Mouse (Mus musculus) MEL (cell line): ENCODE measurements around the gene Cox20. TPM values are rescaled to one million over a fixed set of nuclear protein-coding genes. Genes with fewer than 3 reads are reported as not detected.

Experiments
- DNase-seq: peaks from one replicate; pipeline ENCODE4 v3.0.0; 2011; ENCODE audit warnings: low read depth, low spot score
- H3K27ac ChIP-seq: 2 replicates; pipeline ENCODE4 v1.5.1; 2012; ENCODE audit warnings: low read depth, mild to moderate bottlenecking, control low read depth, low read length, moderate library complexity; ENCODE audit not compliant: control insufficient read depth
- H3K27me3 ChIP-seq, 2 experiments: fragments of 150-350 bp in 1 of 2; sonication (generic) in 1 of 2; 2 replicates each; pipeline ENCODE4 v1.6.1; 2012; ENCODE audit warnings: low read length in 2 of 2, mild to moderate bottlenecking in 2 of 2, improper control_type of control experiment in 1 of 2, moderate library complexity in 1 of 2; ENCODE audit not compliant: insufficient read depth in 2 of 2, control insufficient read depth in 1 of 2
- H3K36me3 ChIP-seq, 2 experiments: 2 replicates each; pipeline ENCODE4 v1.6.1; 2012 to 2014; ENCODE audit warnings: low read length in 2 of 2, improper control_type of control experiment in 1 of 2, inconsistent platforms in 1 of 2, mild to moderate bottlenecking in 1 of 2; ENCODE audit not compliant: insufficient read depth in 2 of 2, control insufficient read depth in 1 of 2
- H3K4me1 ChIP-seq, 2 experiments: fragments of 150-350 bp in 1 of 2; sonication (generic) in 1 of 2; 2 replicates each; pipeline ENCODE4 v1.6.1; 2012; ENCODE audit warnings: low read length in 2 of 2, improper control_type of control experiment in 1 of 2, mild to moderate bottlenecking in 1 of 2; ENCODE audit not compliant: insufficient read depth in 2 of 2, control insufficient read depth in 1 of 2
- H3K4me3 ChIP-seq, 2 experiments: fragments of 150-350 bp in 1 of 2; sonication (generic) in 1 of 2; 2 replicates each; pipeline ENCODE4 v1.5.1; 2012; ENCODE audit warnings: low read depth in 2 of 2, low read length in 2 of 2, mild to moderate bottlenecking in 2 of 2, moderate library complexity in 2 of 2, control low read depth in 1 of 2, improper control_type of control experiment in 1 of 2; ENCODE audit not compliant: control insufficient read depth in 1 of 2, insufficient read depth in 1 of 2
- H3K79me2 ChIP-seq: 2 replicates; pipeline ENCODE4 v1.6.1; 2012; ENCODE audit warnings: mild to moderate bottlenecking, low read length, moderate library complexity; ENCODE audit not compliant: control insufficient read depth, poor library complexity, insufficient read depth
- H3K9ac ChIP-seq: 2 replicates; pipeline ENCODE4 v1.6.1; 2012; ENCODE audit warnings: low read depth, mild to moderate bottlenecking, control low read depth, low read length, moderate library complexity; ENCODE audit not compliant: control insufficient read depth, poor library complexity, severe bottlenecking
- H3K9me3 ChIP-seq: fragments of 150-350 bp; sonication (generic); replicated peaks from 2 replicates; pipeline ENCODE4 v1.6.1; 2012; ENCODE audit warnings: mild to moderate bottlenecking, low read length, improper control_type of control experiment, moderate library complexity; ENCODE audit not compliant: insufficient read depth
- CHD1 ChIP-seq: IDR thresholded peaks from 2 replicates; pipeline ENCODE4 v1.6.1; 2012; ENCODE audit warnings: low read depth, mild to moderate bottlenecking, inconsistent platforms, low read length, improper control_type of control experiment
- CHD2 ChIP-seq: IDR thresholded peaks from 2 replicates; pipeline ENCODE4 v1.6.1; 2011; ENCODE audit warnings: low read length, improper control_type of control experiment
- CTCF ChIP-seq, 3 experiments: IDR thresholded peaks in 2 of 3; conservative IDR thresholded peaks in 1 of 3; 2 replicates each; pipeline ENCODE4 v1.5.1; 2011 to 2012; ENCODE audit warnings: low read length in 3 of 3, low read depth in 2 of 3, mild to moderate bottlenecking in 2 of 3, improper control_type of control experiment in 1 of 3, inconsistent platforms in 1 of 3, mixed read lengths in 1 of 3, moderate library complexity in 1 of 3; ENCODE audit not compliant: control insufficient read depth in 1 of 3, insufficient read depth in 1 of 3, poor library complexity in 1 of 3, severe bottlenecking in 1 of 3
- E2F4 ChIP-seq: IDR thresholded peaks from 2 replicates; pipeline ENCODE4 v1.6.1; 2011; ENCODE audit warnings: low read depth, low read length, improper control_type of control experiment, borderline replicate concordance
- ELF1 ChIP-seq: IDR thresholded peaks from 2 replicates; pipeline ENCODE4 v1.6.1; 2014; ENCODE audit warnings: low read depth, mild to moderate bottlenecking, inconsistent platforms, low read length, improper control_type of control experiment, moderate library complexity
- EP300 ChIP-seq, 2 experiments: IDR thresholded peaks; 2 replicates each; pipeline ENCODE4 v1.6.1; 2011; ENCODE audit warnings: improper control_type of control experiment in 2 of 2, low read length in 2 of 2, low read depth in 1 of 2, mild to moderate bottlenecking in 1 of 2
- ETS1 ChIP-seq: IDR thresholded peaks from 2 replicates; pipeline ENCODE4 v1.6.1; 2012; ENCODE audit warnings: low read depth, mild to moderate bottlenecking, inconsistent platforms, low read length, improper control_type of control experiment, moderate library complexity
- KAT2A ChIP-seq: conservative IDR thresholded peaks from 2 replicates; pipeline ENCODE4 v1.6.1; 2012; ENCODE audit warnings: low read depth, low read length, improper control_type of control experiment, inconsistent platforms
- MAFK ChIP-seq: IDR thresholded peaks from 2 replicates; pipeline ENCODE4 v1.6.1; 2011; ENCODE audit warnings: low read depth, mild to moderate bottlenecking, low read length, improper control_type of control experiment, borderline replicate concordance
- MAZ ChIP-seq: IDR thresholded peaks from 2 replicates; pipeline ENCODE4 v1.6.1; 2012; ENCODE audit warnings: low read depth, mild to moderate bottlenecking, inconsistent platforms, low read length, improper control_type of control experiment
- MXI1 ChIP-seq: IDR thresholded peaks from 2 replicates; pipeline ENCODE4 v1.6.1; 2011; ENCODE audit warnings: mild to moderate bottlenecking, low read depth, low read length, improper control_type of control experiment
- MYB ChIP-seq: IDR thresholded peaks from 2 replicates; pipeline ENCODE4 v1.6.1; 2011; ENCODE audit warnings: mild to moderate bottlenecking, low read depth, low read length, improper control_type of control experiment
- MYC ChIP-seq: IDR thresholded peaks from 2 replicates; pipeline ENCODE4 v1.6.1; 2011; ENCODE audit warnings: low read depth, mild to moderate bottlenecking, low read length, improper control_type of control experiment, moderate library complexity
- NELFE ChIP-seq: IDR thresholded peaks from 2 replicates; pipeline ENCODE4 v1.6.1; 2011; ENCODE audit warnings: low read depth, low read length, improper control_type of control experiment
- NRF1 ChIP-seq: IDR thresholded peaks from 2 replicates; pipeline ENCODE4 v1.6.1; 2014; ENCODE audit warnings: low read depth, mild to moderate bottlenecking, inconsistent platforms, low read length, improper control_type of control experiment, moderate library complexity; ENCODE audit not compliant: poor library complexity, insufficient read depth, severe bottlenecking
- POLR2A ChIP-seq, 2 experiments: IDR thresholded peaks; 2 replicates each; pipeline ENCODE4 v1.6.1; 2011 to 2012; ENCODE audit warnings: low read length in 2 of 2, mild to moderate bottlenecking in 2 of 2, control low read depth in 1 of 2, improper control_type of control experiment in 1 of 2, low read depth in 1 of 2, moderate library complexity in 1 of 2; ENCODE audit not compliant: control insufficient read depth in 1 of 2, insufficient read depth in 1 of 2, poor library complexity in 1 of 2
- POLR2AphosphoS2 ChIP-seq: IDR thresholded peaks from 2 replicates; pipeline ENCODE4 v1.6.1; 2011; ENCODE audit warnings: low read length, improper control_type of control experiment
- SIN3A ChIP-seq: IDR thresholded peaks from 2 replicates; pipeline ENCODE4 v1.6.1; 2012; ENCODE audit warnings: low read length, improper control_type of control experiment, inconsistent platforms
- TBP ChIP-seq: IDR thresholded peaks from 2 replicates; pipeline ENCODE4 v1.8.0; 2011; ENCODE audit warnings: low read depth, low read length, improper control_type of control experiment
- TCF12 ChIP-seq: IDR thresholded peaks from 2 replicates; pipeline ENCODE4 v1.6.1; 2014; ENCODE audit warnings: low read depth, mild to moderate bottlenecking, inconsistent platforms, low read length, improper control_type of control experiment, moderate library complexity
- ZNF384 ChIP-seq: IDR thresholded peaks from 2 replicates; pipeline ENCODE4 v1.6.1; 2012; ENCODE audit warnings: low read depth, mild to moderate bottlenecking, inconsistent platforms, low read length, improper control_type of control experiment
- polyA plus RNA-seq, 2 experiments: library from polyadenylated mRNA; stranded (reverse) in 1 of 2; unstranded in 1 of 2; fragments of >175 nt in 1 of 2; fragments of >200 nt in 1 of 2; gene quantifications; 2 replicates each; pipeline versions ENCODE4 v1.2.1 to v1.2.4; 2012; ENCODE audit warnings: low replicate concordance in 2 of 2, low read depth in 1 of 2; ENCODE audit not compliant: insufficient read length in 2 of 2, insufficient read depth in 1 of 2, missing spikeins in 1 of 2
- total RNA-seq: library from RNA; depleted of rRNA; stranded (reverse); fragments of 300-350 nt; gene quantifications from 2 replicates; pipeline ENCODE4 v1.2.3, GENCODE M21; 2012; rRNA removed

The Cox20 gene
- total and polyA plus RNA-seq, 3 experiments, result 24.3 to 27.3 TPM; not detected in 1

GRCm38 (mm10) chr1:178368548-178369271 is 49.8 kb downstream of the Cox20 start (continued):
- TF ChIP-seq NRF1 (peak; percentile 75), SIN3A (peak; percentile 85), MAZ (peak; percentile 79; the same call in 1 of the 2 replicates), CHD1 (peak; percentile 49; the same call in 1 of the 2 replicates)

DNA sequence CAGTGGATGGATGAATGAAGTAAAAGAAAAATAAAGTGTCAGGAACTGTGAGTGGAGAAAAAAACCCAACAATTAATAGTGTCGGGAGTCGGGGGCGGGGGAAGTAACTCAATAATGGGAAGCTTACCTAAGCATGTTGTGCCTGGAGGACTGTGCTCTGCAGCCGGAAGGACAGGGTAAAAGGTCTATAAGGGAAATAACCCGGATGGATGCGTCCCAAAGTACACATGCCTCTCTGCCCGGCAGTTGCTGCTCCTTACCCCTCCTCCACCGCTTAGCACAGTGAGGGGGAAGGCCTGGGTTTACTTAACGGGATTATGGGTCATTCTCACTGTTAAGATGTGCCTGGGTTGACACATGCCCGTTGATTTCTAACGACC is 50.3 kb downstream of the Cox20 start:
- Histone ChIP-seq H3K79me2 (peaks cover 4% of the 10 kb centered on the region; the same call in 1 of the 2 replicates), H3K27me3 (no peaks in the 10 kb centered on the region), H3K9me3 (no peaks in the 10 kb centered on the region), H3K4me1 (peaks cover 3 to 14% of the 10 kb centered on the region in 2 experiments), H3K36me3 (peaks cover 0 to 8% of the 10 kb centered on the region in 2 experiments; a peak in 2 of 4 replicates), H3K4me3 (peak overlapping the region; percentile 64 to 65), H3K9ac (peak overlapping the region; percentile 83), H3K27ac (peak overlapping the region; percentile 90)
- TF ChIP-seq MYC, result peak; percentile 88
- TF ChIP-seq MXI1, result peak; percentile 86
- TF ChIP-seq NELFE, result peak; percentile 7; the same call in 1 of the 2 replicates
- TF ChIP-seq POLR2A (IDR thresholded peaks at IDR 0.05; ENCODE audit: control insufficient read depth in 1 of 2, insufficient read depth in 1 of 2, low read depth in 1 of 2, low read length in 2 of 2, poor library complexity in 1 of 2), result peak in 1 of 2 experiments; percentile 51; a peak in 1 of 4 replicates
- TF ChIP-seq KAT2A, result no peak
- TF ChIP-seq ETS1, result no peak; the same call in 1 of the 2 replicates
- TF ChIP-seq TBP, result peak; percentile 81
- 0 out of 2 replicates have a peak, but pooled peaks have one; percentile 11 for TF ChIP-seq MYB
- TF ChIP-seq CHD1, result peak; percentile 44; the same call in 1 of the 2 replicates
- no peak for TF ChIP-seq CTCF (IDR thresholded peaks at IDR 0.05 in 2 of 3, conservative IDR thresholded peaks at IDR 0.05 in 1 of 3; ENCODE audit: control insufficient read depth in 1 of 3, insufficient read depth in 1 of 3, low read depth in 2 of 3, low read length in 3 of 3, poor library complexity in 1 of 3, severe bottlenecking in 1 of 3)
- TF ChIP-seq POLR2AphosphoS2, result no peak
- TF ChIP-seq MAFK, result no peak
- no peak; the same call in 1 of the 2 replicates for TF ChIP-seq MAZ
- peak; percentile 60 for TF ChIP-seq CHD2
- TF ChIP-seq ZNF384, result no peak; the same call in 1 of the 2 replicates
- 0 out of 2 replicates have a peak, but pooled peaks have one; percentile 49 for TF ChIP-seq E2F4
- TF ChIP-seq ELF1, result peak; percentile 65; the same call in 1 of the 2 replicates
- TF ChIP-seq EP300 (IDR thresholded peaks at IDR 0.05; ENCODE audit: low read depth in 1 of 2, low read length in 2 of 2), result peak in 1 of 2 experiments; percentile 59; a peak in 2 of 4 replicates
- TF ChIP-seq TCF12, result 0 out of 2 replicates have a peak, but pooled peaks have one; percentile 5
- peak; percentile 61; the same call in 1 of the 2 replicates for TF ChIP-seq SIN3A
- peak; percentile 89 for DNase-seq

Other genes starting within 250 kb of the Cox20 start
- 16.4 and 16.9 TPM in 2 replicates for gene Desi2, start 131.7 kb upstream of the Cox20 start, total RNA-seq
- 10 to 100 TPM in 1 of 2 experiments, not detected in 1; 22.3 TPM for gene Desi2, start 131.7 kb upstream of the Cox20 start, polyA plus RNA-seq
- gene Hnrnpu, start 18.7 kb downstream of the Cox20 start, total RNA-seq, result 373 and 409 TPM in 2 replicates
- gene Hnrnpu, start 18.7 kb downstream of the Cox20 start, polyA plus RNA-seq, result 1,000 to 10,000 TPM in 1 of 2 experiments, 100 to 1,000 TPM in 1; 789 to 2,754 TPM
- 0.85 and 0.98 TPM in 2 replicates for gene Efcab2, start 87.0 kb downstream of the Cox20 start, total RNA-seq
- gene Efcab2, start 87.0 kb downstream of the Cox20 start, polyA plus RNA-seq, result 1 to 10 TPM in 1 of 2 experiments, not detected in 1; 3.2 TPM
- 0.26 and 0.50 TPM in 2 replicates for gene Kif26b, start 210.0 kb downstream of the Cox20 start, total RNA-seq
- gene Kif26b, start 210.0 kb downstream of the Cox20 start, polyA plus RNA-seq, result under 1 TPM in 1 of 2 experiments, not detected in 1; 0.08 TPM